Mouse (Mus musculus) monocyte, adult 59 days (primary cell): ENCODE data around the gene Oprm1. TPM values are rescaled to one million over a fixed set of nuclear protein-coding genes. Genes with fewer than 3 reads are reported as not detected.

Source experiments
- total RNA-seq, 2 experiments: library from RNA; stranded (reverse); gene quantifications; one replicate each; pipeline ENCODE4 v1.2.4; 2023

The Oprm1 gene
- not detected for total RNA-seq

GRCm38 (mm10) chr10:6758206-6758605 is at the start of gene Oprm1:
Gene Oprm1, plus strand, starts transcription at chr10:6758506.

GRCm38 (mm10) chr10:6761287-6761811 is 3.0 kb downstream of the Oprm1 start, which contains the start of gene Gm10945:
Gene Gm10945, minus strand, starts transcription at chr10:6761761.

GRCm38 (mm10) chr10:7052315-7053017 is 294.2 kb downstream of the Oprm1 start, which contains the start of gene Ipcef1:
Gene Ipcef1, minus strand, starts transcription at chr10:7052478.

Other genes starting within 250 kb of the Oprm1 start
- gene Gm10945, start 3.3 kb downstream of the Oprm1 start, total RNA-seq = not detected